Mouse (Mus musculus) retina, postnatal 1 day (tissue): Measurements from ENCODE around the gene H2-Q10.

Source experiments
- DNase-seq: peaks from one replicate; pipeline ENCODE4 v3.0.0-alpha.2; 2012

Gene H2-Q10

GRCm38 (mm10) chr17:35516652-35517500 lies 47.0 kb downstream of the H2-Q10 start, which contains the start of the genes Tcf19 and Cchcr1:
Gene Tcf19 (minus strand): TSS chr17:35516824.
Gene Cchcr1 (plus strand): TSS chr17:35517100.
- peak; percentile 99 for DNase-seq

DNA sequence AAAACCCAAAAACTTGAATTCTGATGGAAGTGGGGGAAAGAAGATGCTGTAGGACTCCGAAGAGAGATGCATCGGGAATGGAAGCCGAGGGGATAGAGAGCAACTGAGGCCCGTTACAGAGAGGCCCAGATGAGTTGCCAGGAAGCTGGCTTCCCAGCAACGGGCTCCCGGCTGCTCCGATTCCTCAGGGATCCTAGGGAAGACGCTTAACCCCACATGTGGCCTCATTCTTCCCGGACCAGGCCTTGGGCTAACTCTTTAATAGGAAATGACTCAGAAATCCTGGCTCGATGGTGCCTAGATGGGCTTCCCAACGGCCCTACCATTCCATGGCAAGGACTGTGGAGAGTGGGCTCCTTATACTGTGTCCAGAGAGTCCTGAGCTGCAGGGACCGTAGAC lies 47.6 kb downstream of the H2-Q10 start:
- peak; percentile 25 for DNase-seq
